In genomic region chr12:73325181-73325580, GRCm38 (mm10) we compare ENCODE assay signal across 18 mouse cellular contexts. TPM values are rescaled to one million over a fixed set of nuclear protein-coding genes. Genes with fewer than 3 reads are reported as not detected.
DNase-seq lines count a peak whose midpoint lies in the region; ATAC-seq and TF ChIP-seq lines count a peak whose summit lies in the region.
"Had no signal": no experiment of that assay in that cellular context is flagged by ENCODE, and none has a peak within 500 bp of the region (broad histone marks: within the 10 kb centered on the region; RNA-seq: fewer than 3 reads in every experiment).

No protein-coding gene starts in this region.

- no peaks in the 10 kb centered on the region for H3K9me3 ChIP-seq in heart, embryonic 10.5 days
- H3K9me3 ChIP-seq in limb, embryonic 15.5 days: no peaks in the 10 kb centered on the region
- no peaks in the 10 kb centered on the region for H3K9me3 ChIP-seq in limb, embryonic 10.5 days (replicated peaks)
- no peaks in the 10 kb centered on the region for H3K9me3 ChIP-seq in embryonic facial prominence, embryonic 14.5 days (ENCODE audit: control insufficient read depth, low read length)
- H3K9me3 ChIP-seq: forebrain, embryonic 12.5 days; liver, embryonic 15.5 days; midbrain, embryonic 12.5 days; neural tube, embryonic 12.5 days had no signal

- H3K9ac ChIP-seq in limb, embryonic 15.5 days: no peak overlapping the region
- H3K9ac ChIP-seq in embryonic facial prominence, embryonic 14.5 days (ENCODE audit: low read depth, low read length): no peak overlapping the region
- H3K9ac ChIP-seq: forebrain, embryonic 12.5 days; liver, embryonic 15.5 days; midbrain, embryonic 12.5 days; neural tube, embryonic 12.5 days had no signal

- TF ChIP-seq CTCF in thymus, adult 2 months (IDR thresholded peaks at IDR 0.05; ENCODE audit: borderline replicate concordance, control insufficient read depth, extremely low read depth, insufficient read depth, low read length, poor library complexity): no peak

- no peak overlapping the region for H3K4me3 ChIP-seq in heart, embryonic 10.5 days
- H3K4me3 ChIP-seq in limb, embryonic 15.5 days: no peak overlapping the region
- H3K4me3 ChIP-seq in limb, embryonic 10.5 days: no peak overlapping the region
- no peak overlapping the region for H3K4me3 ChIP-seq in embryonic facial prominence, embryonic 14.5 days (ENCODE audit: low read depth, low read length)
- no peak overlapping the region for H3K4me3 ChIP-seq in thymus, adult 2 months (ENCODE audit: control insufficient read depth, insufficient read depth, low read length)
- H3K4me3 ChIP-seq: forebrain, embryonic 12.5 days; liver, embryonic 15.5 days; midbrain, embryonic 12.5 days; neural tube, embryonic 12.5 days had no signal

- intact Hi-C loops in heart, postnatal 10 days (cut with DNase I): loop anchor here (2.0 to 5.0 kb wide), 4 partner anchors 38 to 304 kb away; partner anchors contain the start of genes Slc38a6 and Trmt5

- H3K4me2 ChIP-seq in limb, embryonic 15.5 days: no peak overlapping the region
- no peak overlapping the region for H3K4me2 ChIP-seq in embryonic facial prominence, embryonic 14.5 days (ENCODE audit: low read depth, low read length)
- H3K4me2 ChIP-seq: forebrain, embryonic 12.5 days; liver, embryonic 15.5 days; midbrain, embryonic 12.5 days; neural tube, embryonic 12.5 days had no signal

- no peak for DNase-seq in heart, embryonic 10.5 days (ENCODE audit: low spot score)
- no peak for DNase-seq in heart, postnatal 10 days
- no peak for DNase-seq in limb, embryonic 10.5 days (ENCODE audit: low spot score)
- no peak for DNase-seq in embryonic facial prominence, embryonic 14.5 days (ENCODE audit: low spot score)
- DNase-seq in ovary, postnatal 14 days (ENCODE audit: low spot score): no peak
- no peak for DNase-seq in thymus, adult 2 months
- DNase-seq: B cell, adult 2 months; cerebellum, adult 11-12 months; kidney, adult 11 months; layer of hippocampus, postnatal 36 days; spleen, adult 18-20 months had no signal

- no peaks in the 10 kb centered on the region for H3K36me3 ChIP-seq in heart, embryonic 10.5 days
- H3K36me3 ChIP-seq in limb, embryonic 15.5 days: no peaks in the 10 kb centered on the region
- H3K36me3 ChIP-seq in limb, embryonic 10.5 days: 0 out of 2 replicates have a peak, but pooled peaks cover 4% of the 10 kb centered on the region
- no peaks in the 10 kb centered on the region for H3K36me3 ChIP-seq in embryonic facial prominence, embryonic 14.5 days (ENCODE audit: control insufficient read depth, insufficient read depth, low read length)
- H3K36me3 ChIP-seq in thymus, adult 2 months (ENCODE audit: control insufficient read depth, insufficient read depth, low read length): no peaks in the 10 kb centered on the region
- H3K36me3 ChIP-seq: forebrain, embryonic 12.5 days; liver, embryonic 15.5 days; midbrain, embryonic 12.5 days; neural tube, embryonic 12.5 days had no signal

- ATAC-seq in limb, embryonic 15.5 days (ENCODE audit: insufficient number of reproducible peaks, low FRiP score, low TSS enrichment, low read depth): no peak
- no peak for ATAC-seq in embryonic facial prominence, embryonic 14.5 days (ENCODE audit: low read depth)

- peak overlapping the region; percentile 83 for H3K27ac ChIP-seq in heart, embryonic 10.5 days
- H3K27ac ChIP-seq in limb, embryonic 15.5 days: peak overlapping the region; percentile 57
- no peak overlapping the region for H3K27ac ChIP-seq in limb, embryonic 10.5 days
- peak overlapping the region; percentile 55; the same call in 1 of the 2 replicates for H3K27ac ChIP-seq in embryonic facial prominence, embryonic 14.5 days (replicated peaks; ENCODE audit: low read depth, low read length)
- no peak overlapping the region for H3K27ac ChIP-seq in thymus, adult 2 months (ENCODE audit: control insufficient read depth, insufficient read depth, low read length)
- H3K27ac ChIP-seq: forebrain, embryonic 12.5 days; kidney, postnatal 0 days; liver, embryonic 15.5 days; midbrain, embryonic 12.5 days; neural tube, embryonic 12.5 days had no signal

- no peak for TF ChIP-seq POLR2A in thymus, adult 2 months (IDR thresholded peaks at IDR 0.05; ENCODE audit: control insufficient read depth, extremely low read depth, insufficient read depth, low read length, poor library complexity)

- H3K4me1 ChIP-seq in heart, embryonic 10.5 days: peaks cover 31% of the 10 kb centered on the region
- peaks cover 8% of the 10 kb centered on the region for H3K4me1 ChIP-seq in limb, embryonic 15.5 days
- peaks cover 23% of the 10 kb centered on the region for H3K4me1 ChIP-seq in limb, embryonic 10.5 days
- H3K4me1 ChIP-seq in embryonic facial prominence, embryonic 14.5 days (ENCODE audit: control insufficient read depth, insufficient read depth, low read length): peaks cover 29% of the 10 kb centered on the region
- peaks cover 4% of the 10 kb centered on the region; the same call in 1 of the 2 replicates for H3K4me1 ChIP-seq in thymus, adult 2 months (replicated peaks; ENCODE audit: control insufficient read depth, insufficient read depth, low read length)
- H3K4me1 ChIP-seq: liver, embryonic 15.5 days; midbrain, embryonic 12.5 days had no signal

- 18% methylated on average over 2 of the region's 2 CpGs for WGBS in heart, embryonic 10.5 days
- WGBS in limb, embryonic 15.5 days: 72% methylated on average over 2 of the region's 2 CpGs
- 61% methylated on average over 2 of the region's 2 CpGs for WGBS in limb, embryonic 10.5 days
- 59% methylated on average over 2 of the region's 2 CpGs for WGBS in embryonic facial prominence, embryonic 14.5 days
- 80% methylated on average over 2 of the region's 2 CpGs for WGBS in thymus, adult 2 months

- H3K27me3 ChIP-seq in heart, embryonic 10.5 days (ENCODE audit: insufficient read depth, poor library complexity, severe bottlenecking): no peaks in the 10 kb centered on the region
- no peaks in the 10 kb centered on the region for H3K27me3 ChIP-seq in limb, embryonic 15.5 days
- H3K27me3 ChIP-seq in limb, embryonic 10.5 days (ENCODE audit: low read depth, poor library complexity, severe bottlenecking): no peaks in the 10 kb centered on the region
- no peaks in the 10 kb centered on the region; the same call in 1 of the 2 replicates for H3K27me3 ChIP-seq in embryonic facial prominence, embryonic 14.5 days (replicated peaks; ENCODE audit: control insufficient read depth, insufficient read depth, low read length)
- H3K27me3 ChIP-seq in thymus, adult 2 months (ENCODE audit: control insufficient read depth, insufficient read depth, low read length): no peaks in the 10 kb centered on the region
- H3K27me3 ChIP-seq: forebrain, embryonic 12.5 days; liver, embryonic 15.5 days; midbrain, embryonic 12.5 days; neural tube, embryonic 12.5 days; Patski had no signal

RNA-seq across cellular contexts. Expression of gene Slc38a6, which starts 38.6 kb away (rescaled TPM):
- polyA plus RNA-seq in heart, embryonic 10.5 days (2016; fragmentation: Nextera tagmentation; extraction: Ambion mirVana): 7.0 and 7.3 TPM in 2 replicates
- 1 to 10 TPM; 6.0 to 6.8 TPM for total RNA-seq in heart, postnatal 10 days (2021)
- polyA plus RNA-seq in limb, embryonic 15.5 days (2015; fragmentation: Nextera tagmentation; extraction: Ambion mirVana): 9.2 and 11.9 TPM in 2 replicates
- 8.6 and 10.8 TPM in 2 replicates for polyA plus RNA-seq in limb, embryonic 10.5 days (2016; fragmentation: Nextera tagmentation; extraction: Ambion mirVana)
- 13.3 and 13.4 TPM in 2 replicates for polyA plus RNA-seq in embryonic facial prominence, embryonic 14.5 days (2014; fragmentation: Nextera tagmentation; extraction: Ambion mirVana)
- polyA plus RNA-seq in thymus, adult 2 months (2012; rRNA removed): 32.7 and 38.1 TPM in 2 replicates

RNA-seq across cellular contexts. Expression of gene Trmt5, which starts 38.7 kb away (rescaled TPM):
- polyA plus RNA-seq in heart, embryonic 10.5 days (2016; fragmentation: Nextera tagmentation; extraction: Ambion mirVana): 18.5 and 21.1 TPM in 2 replicates
- 10 to 100 TPM; 43.0 to 44.7 TPM for total RNA-seq in heart, postnatal 10 days (2021)
- polyA plus RNA-seq in limb, embryonic 15.5 days (2015; fragmentation: Nextera tagmentation; extraction: Ambion mirVana): 15.7 and 15.8 TPM in 2 replicates
- polyA plus RNA-seq in limb, embryonic 10.5 days (2016; fragmentation: Nextera tagmentation; extraction: Ambion mirVana): 23.3 and 24.5 TPM in 2 replicates
- 15.4 and 20.7 TPM in 2 replicates for polyA plus RNA-seq in embryonic facial prominence, embryonic 14.5 days (2014; fragmentation: Nextera tagmentation; extraction: Ambion mirVana)
- 5.7 and 6.5 TPM in 2 replicates for polyA plus RNA-seq in thymus, adult 2 months (2012; rRNA removed)

Comparison
In these comparisons a context has a peak if more than half of its experiments do, and no peak if none do; other contexts are left out.
1. H3K27ac ChIP-seq: peak in heart, embryonic 10.5 days (single experiment), limb, embryonic 15.5 days (single experiment) and embryonic facial prominence, embryonic 14.5 days (single experiment); none in limb, embryonic 10.5 days (single experiment) and thymus, adult 2 months (single experiment).